Mouse (Mus musculus) liver, postnatal 0 days (tissue): ENCODE data around the gene Scin.

Experiments used
- CTCF ChIP-seq: sonication (generic); IDR thresholded peaks from 2 replicates; pipeline ENCODE4 v1.5.1; 2016; ENCODE audit warnings: antibody characterized with exemption, low read depth
- EP300 ChIP-seq: IDR thresholded peaks from 2 replicates; pipeline ENCODE4 v1.6.1; 2016; ENCODE audit warnings: antibody characterized with exemption, low read depth, mild to moderate bottlenecking

DNA sequence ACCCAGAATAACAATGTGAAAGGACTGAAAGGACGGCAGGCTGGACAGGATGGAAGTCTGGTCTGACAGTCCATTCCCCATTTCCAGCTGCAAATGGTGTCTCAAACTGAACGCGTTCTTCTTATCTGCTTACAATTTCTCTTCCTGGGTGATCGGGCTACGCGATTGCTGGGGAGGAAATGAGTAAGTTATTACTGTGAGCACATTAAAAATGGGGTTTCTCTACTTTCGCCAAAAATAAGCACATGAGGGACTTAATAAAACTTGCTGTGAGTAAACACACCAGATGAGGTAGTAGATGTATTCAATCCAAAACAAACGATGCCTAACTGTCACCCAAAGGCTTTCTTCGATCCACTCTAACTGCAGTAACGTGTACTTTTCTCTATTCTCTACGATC, 97.4 kb downstream of the Scin start:
- TF ChIP-seq CTCF (no peak), EP300 (0 out of 2 replicates have a peak, but pooled peaks have one; percentile 9)
